In genomic region chr11:106770195-106770974, GRCm38 (mm10) we compare ENCODE assay signal across 10 mouse cellular contexts. TPM values are rescaled to one million over a fixed set of nuclear protein-coding genes. Genes with fewer than 3 reads are reported as not detected.
DNase-seq lines count a peak whose midpoint lies in the region; ATAC-seq and TF ChIP-seq lines count a peak whose summit lies in the region.
"Had no signal": no experiment of that assay in that cellular context is flagged by ENCODE, and none has a peak within 500 bp of the region (broad histone marks: within the 10 kb centered on the region; RNA-seq: fewer than 3 reads in every experiment).

No protein-coding gene starts in this region.

- H3K36me3 ChIP-seq in heart, postnatal 0 days (replicated peaks; ENCODE audit: control insufficient read depth, insufficient read depth, low read length) = peaks cover 81% of the 10 kb centered on the region
- H3K36me3 ChIP-seq in thymus, adult 2 months (ENCODE audit: control insufficient read depth, insufficient read depth, low read length) = peaks cover 67% of the 10 kb centered on the region
- peaks cover 98% of the 10 kb centered on the region for H3K36me3 ChIP-seq in liver, embryonic 12.5 days
- peaks cover 86% of the 10 kb centered on the region for H3K36me3 ChIP-seq in kidney, embryonic 14.5 days (ENCODE audit: control insufficient read depth, insufficient read depth, low read length)

- H3K9ac ChIP-seq in heart, postnatal 0 days (replicated peaks; ENCODE audit: low read depth, low read length) = no peak overlapping the region
- no peak overlapping the region for H3K9ac ChIP-seq in liver, embryonic 12.5 days
- H3K9ac ChIP-seq in kidney, embryonic 14.5 days (ENCODE audit: low read depth, low read length) = no peak overlapping the region
- H3K9ac ChIP-seq: embryonic facial prominence, embryonic 15.5 days had no signal

- DNase-seq in heart, postnatal 0 days (ENCODE audit: low spot score) = no peak
- DNase-seq in heart, postnatal 14 days = no peak
- DNase-seq in thymus, adult 2 months = peak; percentile 61
- no peak for DNase-seq in thymus, adult 18-20 months
- peak; percentile 83 for DNase-seq in thymus, postnatal 4 days
- DNase-seq in frontal cortex, postnatal 14 days (ENCODE audit: low spot score in 2 of 2) = no peak
- DNase-seq: lung, postnatal 36 days had no signal

- no peak for TF ChIP-seq POLR2A in thymus, adult 2 months (IDR thresholded peaks at IDR 0.05; ENCODE audit: control insufficient read depth, extremely low read depth, insufficient read depth, low read length, poor library complexity)

- no peaks in the 10 kb centered on the region; the same call in 1 of the 2 replicates for H3K9me3 ChIP-seq in heart, postnatal 0 days (replicated peaks; ENCODE audit: control insufficient read depth, low read length)
- peaks cover 10% of the 10 kb centered on the region; the same call in 1 of the 2 replicates for H3K9me3 ChIP-seq in liver, embryonic 12.5 days (replicated peaks)
- peaks cover 6% of the 10 kb centered on the region; the same call in 1 of the 2 replicates for H3K9me3 ChIP-seq in kidney, embryonic 14.5 days (ENCODE audit: control insufficient read depth, low read length)

- H3K4me2 ChIP-seq in heart, postnatal 0 days (ENCODE audit: low read depth, low read length) = no peak overlapping the region
- no peak overlapping the region for H3K4me2 ChIP-seq in liver, embryonic 12.5 days
- no peak overlapping the region for H3K4me2 ChIP-seq in kidney, embryonic 14.5 days (replicated peaks; ENCODE audit: low read depth, low read length)
- H3K4me2 ChIP-seq: embryonic facial prominence, embryonic 15.5 days had no signal

- 96% methylated on average over 9 of the region's 9 CpGs for WGBS in heart, postnatal 0 days
- 95% methylated on average over 9 of the region's 9 CpGs for WGBS in thymus, adult 2 months
- WGBS in liver, embryonic 12.5 days (ENCODE audit: insufficient replicate concordance) = 66% methylated on average over 9 of the region's 9 CpGs
- 96% methylated on average over 9 of the region's 9 CpGs for WGBS in kidney, embryonic 14.5 days

- no peak for ATAC-seq in heart, postnatal 0 days (ENCODE audit: insufficient read depth, low read depth)
- peak; percentile 65 for ATAC-seq in liver, embryonic 12.5 days
- no peak for ATAC-seq in kidney, embryonic 14.5 days (ENCODE audit: low FRiP score, low TSS enrichment)

- H3K4me1 ChIP-seq in heart, postnatal 0 days (ENCODE audit: control insufficient read depth, insufficient read depth) = no peaks in the 10 kb centered on the region
- no peaks in the 10 kb centered on the region for H3K4me1 ChIP-seq in thymus, adult 2 months (replicated peaks; ENCODE audit: control insufficient read depth, insufficient read depth, low read length)
- peaks cover 6% of the 10 kb centered on the region; the same call in 1 of the 2 replicates for H3K4me1 ChIP-seq in liver, embryonic 12.5 days
- H3K4me1 ChIP-seq in kidney, embryonic 14.5 days (ENCODE audit: control insufficient read depth, insufficient read depth, low read length) = no peaks in the 10 kb centered on the region
- H3K4me1 ChIP-seq: embryonic facial prominence, embryonic 15.5 days had no signal

- H3K4me3 ChIP-seq in heart, postnatal 0 days (ENCODE audit: low read depth, low read length) = no peak overlapping the region
- no peak overlapping the region for H3K4me3 ChIP-seq in thymus, adult 2 months (ENCODE audit: control insufficient read depth, insufficient read depth, low read length)
- no peak overlapping the region for H3K4me3 ChIP-seq in liver, embryonic 12.5 days
- no peak overlapping the region for H3K4me3 ChIP-seq in kidney, embryonic 14.5 days (ENCODE audit: low read length)
- H3K4me3 ChIP-seq: embryonic facial prominence, embryonic 15.5 days had no signal

- no peak for TF ChIP-seq EP300 in heart, postnatal 0 days (IDR thresholded peaks at IDR 0.05; ENCODE audit: low read depth)

- intact Hi-C loops in heart, postnatal 14 days (cut with DNase I) = no loop called here

- TF ChIP-seq CTCF in heart, postnatal 0 days (IDR thresholded peaks at IDR 0.05; ENCODE audit: low read depth) = peak; percentile 41
- TF ChIP-seq CTCF in thymus, adult 2 months (IDR thresholded peaks at IDR 0.05; ENCODE audit: borderline replicate concordance, control insufficient read depth, extremely low read depth, insufficient read depth, low read length, poor library complexity) = no peak

- H3K27me3 ChIP-seq in heart, postnatal 0 days (ENCODE audit: control insufficient read depth, insufficient read depth, low read length) = no peaks in the 10 kb centered on the region
- no peaks in the 10 kb centered on the region for H3K27me3 ChIP-seq in thymus, adult 2 months (ENCODE audit: control insufficient read depth, insufficient read depth, low read length)
- H3K27me3 ChIP-seq in liver, embryonic 12.5 days (replicated peaks) = no peaks in the 10 kb centered on the region
- no peaks in the 10 kb centered on the region for H3K27me3 ChIP-seq in kidney, embryonic 14.5 days (ENCODE audit: control insufficient read depth, insufficient read depth, low read length)
- H3K27me3 ChIP-seq: embryonic facial prominence, embryonic 15.5 days had no signal

- H3K27ac ChIP-seq in heart, postnatal 0 days (ENCODE audit: low read depth) = no peak overlapping the region
- no peak overlapping the region for H3K27ac ChIP-seq in thymus, adult 2 months (ENCODE audit: control insufficient read depth, insufficient read depth, low read length)
- no peak overlapping the region for H3K27ac ChIP-seq in liver, embryonic 12.5 days
- H3K27ac ChIP-seq in kidney, embryonic 14.5 days (ENCODE audit: low read depth, low read length) = no peak overlapping the region
- H3K27ac ChIP-seq: embryonic facial prominence, embryonic 15.5 days had no signal

RNA-seq across cellular contexts. Expression of gene Polg2, which starts 9.0 kb away (rescaled TPM):
- 1.1 and 6.3 TPM in 2 replicates for total RNA-seq in heart, postnatal 0 days (2014; rRNA removed; ENCODE audit: low replicate concordance)
- polyA plus RNA-seq in heart, postnatal 0 days (2015; fragmentation: Nextera tagmentation; extraction: Ambion mirVana) = 6.5 and 7.2 TPM in 2 replicates
- total RNA-seq in heart, postnatal 14 days (2021) = 1 to 10 TPM; 3.8 to 4.1 TPM
- polyA plus RNA-seq in thymus, adult 2 months (2012; rRNA removed) = 11.1 and 11.8 TPM in 2 replicates
- polyA plus RNA-seq in liver, embryonic 12.5 days (2016; fragmentation: Nextera tagmentation; extraction: Ambion mirVana) = 7.0 and 7.3 TPM in 2 replicates
- polyA plus RNA-seq in kidney, embryonic 14.5 days (2014; fragmentation: Nextera tagmentation; extraction: Ambion mirVana) = 12.6 and 13.3 TPM in 2 replicates

RNA-seq across cellular contexts. Expression of gene Ddx5, which starts 18.6 kb away (rescaled TPM):
- 267 and 282 TPM in 2 replicates for total RNA-seq in heart, postnatal 0 days (2014; rRNA removed; ENCODE audit: low replicate concordance)
- polyA plus RNA-seq in heart, postnatal 0 days (2015; fragmentation: Nextera tagmentation; extraction: Ambion mirVana) = 165 and 173 TPM in 2 replicates
- 100 to 1,000 TPM; 425 to 428 TPM for total RNA-seq in heart, postnatal 14 days (2021)
- polyA plus RNA-seq in thymus, adult 2 months (2012; rRNA removed) = 722 and 855 TPM in 2 replicates
- 174 and 177 TPM in 2 replicates for polyA plus RNA-seq in liver, embryonic 12.5 days (2016; fragmentation: Nextera tagmentation; extraction: Ambion mirVana)
- polyA plus RNA-seq in kidney, embryonic 14.5 days (2014; fragmentation: Nextera tagmentation; extraction: Ambion mirVana) = 369 and 392 TPM in 2 replicates

RNA-seq across cellular contexts. Expression of gene Cep95, which starts 18.7 kb away (rescaled TPM):
- total RNA-seq in heart, postnatal 0 days (2014; rRNA removed; ENCODE audit: low replicate concordance) = 3.6 and 4.8 TPM in 2 replicates
- polyA plus RNA-seq in heart, postnatal 0 days (2015; fragmentation: Nextera tagmentation; extraction: Ambion mirVana) = 8.2 and 9.2 TPM in 2 replicates
- 1 to 10 TPM; 8.2 to 8.3 TPM for total RNA-seq in heart, postnatal 14 days (2021)
- 9.0 and 10.4 TPM in 2 replicates for polyA plus RNA-seq in thymus, adult 2 months (2012; rRNA removed)
- 12.6 and 12.7 TPM in 2 replicates for polyA plus RNA-seq in liver, embryonic 12.5 days (2016; fragmentation: Nextera tagmentation; extraction: Ambion mirVana)
- polyA plus RNA-seq in kidney, embryonic 14.5 days (2014; fragmentation: Nextera tagmentation; extraction: Ambion mirVana) = 18.8 and 21.3 TPM in 2 replicates

RNA-seq across cellular contexts. Expression of gene Milr1, which starts 19.4 kb away (rescaled TPM):
- 0.15 TPM in 1 of 2 replicates, not detected in the other for total RNA-seq in heart, postnatal 0 days (2014; rRNA removed; ENCODE audit: low replicate concordance)
- 0.58 and 0.83 TPM in 2 replicates for polyA plus RNA-seq in heart, postnatal 0 days (2015; fragmentation: Nextera tagmentation; extraction: Ambion mirVana)
- total RNA-seq in heart, postnatal 14 days (2021) = 1 to 10 TPM; 1.3 to 1.4 TPM
- polyA plus RNA-seq in thymus, adult 2 months (2012; rRNA removed) = 2.8 and 3.6 TPM in 2 replicates
- polyA plus RNA-seq in liver, embryonic 12.5 days (2016; fragmentation: Nextera tagmentation; extraction: Ambion mirVana) = 2.2 and 2.7 TPM in 2 replicates
- 1.0 and 1.1 TPM in 2 replicates for polyA plus RNA-seq in kidney, embryonic 14.5 days (2014; fragmentation: Nextera tagmentation; extraction: Ambion mirVana)

RNA-seq across cellular contexts. Expression of gene Pecam1, which starts 20.0 kb away (rescaled TPM):
- total RNA-seq in heart, postnatal 0 days (2014; rRNA removed; ENCODE audit: low replicate concordance) = 126 and 153 TPM in 2 replicates
- polyA plus RNA-seq in heart, postnatal 0 days (2015; fragmentation: Nextera tagmentation; extraction: Ambion mirVana) = 59.4 and 63.2 TPM in 2 replicates
- 100 to 1,000 TPM; 173 to 180 TPM for total RNA-seq in heart, postnatal 14 days (2021)
- 56.6 and 57.9 TPM in 2 replicates for polyA plus RNA-seq in thymus, adult 2 months (2012; rRNA removed)
- polyA plus RNA-seq in liver, embryonic 12.5 days (2016; fragmentation: Nextera tagmentation; extraction: Ambion mirVana) = 10.7 and 12.3 TPM in 2 replicates
- polyA plus RNA-seq in kidney, embryonic 14.5 days (2014; fragmentation: Nextera tagmentation; extraction: Ambion mirVana) = 36.2 and 46.8 TPM in 2 replicates

Comparison
In these comparisons a context has a peak if more than half of its experiments do, and no peak if none do; other contexts are left out.
1. DNase-seq: peak in thymus, adult 2 months (single experiment) and thymus, postnatal 4 days (single experiment); none in heart, postnatal 0 days (single experiment), heart, postnatal 14 days (0 of 2), thymus, adult 18-20 months (0 of 2) and frontal cortex, postnatal 14 days (0 of 2).